Mouse (Mus musculus): Measurements from ENCODE around the gene Gm29049. TPM values are rescaled to one million over a fixed set of nuclear protein-coding genes. Genes with fewer than 3 reads are reported as not detected.
"Not testable (repeated sequence)": the region's sequence is repeated elsewhere in the genome, so short reads cannot be mapped to it uniquely, and the experiment has no call there.

Gene Gm29049
- not detected in 2 replicates for polyA plus RNA-seq (2014; fragmentation: Nextera tagmentation; extraction: Ambion mirVana)

DNA sequence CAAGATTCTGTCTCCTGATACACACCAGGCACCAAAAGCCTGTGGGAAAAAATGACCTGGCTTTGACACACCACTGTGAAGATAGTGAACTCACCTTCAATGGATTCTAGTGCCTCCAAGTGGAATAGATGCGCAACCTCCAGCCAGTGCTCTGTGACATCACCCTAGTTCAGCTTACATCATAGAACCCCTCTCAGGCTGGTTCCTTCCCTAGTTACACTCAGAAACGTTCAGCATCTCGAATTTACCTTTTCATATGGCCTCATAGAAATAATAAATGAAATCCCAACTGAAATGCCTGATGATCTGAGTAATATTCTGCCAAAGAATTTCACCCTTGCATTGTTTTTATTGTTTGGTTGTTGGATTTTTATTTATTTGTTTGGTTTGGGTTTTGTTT, at the start of gene Gm29049:
Gene Gm29049, minus strand, starts transcription at position 101 of the 400 bp plus-strand sequence.
- not testable (repeated sequence) for DNase-seq (ENCODE audit: low spot score); H3K27me3 ChIP-seq (ENCODE audit: control insufficient read depth, insufficient read depth, low read length); H3K9me3 ChIP-seq (ENCODE audit: control insufficient read depth, low read length); H3K36me3 ChIP-seq (ENCODE audit: control insufficient read depth, insufficient read depth, low read length); H3K4me2 ChIP-seq (replicated peaks; ENCODE audit: low read depth, low read length); H3K4me1 ChIP-seq (replicated peaks; ENCODE audit: control insufficient read depth, insufficient read depth, low read length); ATAC-seq (ENCODE audit: low FRiP score); H3K27ac ChIP-seq (ENCODE audit: low read depth, low read length); H3K4me3 ChIP-seq (ENCODE audit: low read depth, low read length); H3K9ac ChIP-seq (ENCODE audit: low read depth, low read length)
- WGBS = 60% methylated on average over 1 of the region's 3 CpGs

Other genes with a start within 250 kb of the Gm29049 start
- gene Gm20825, start 74.3 kb upstream of the Gm29049 start, polyA plus RNA-seq (2014; fragmentation: Nextera tagmentation; extraction: Ambion mirVana) = not detected in 2 replicates

Measured in hindbrain, embryonic 11.5 days (tissue).